Mouse (Mus musculus) naive thymus-derived CD4-positive, alpha-beta T cell, adult 5 months (primary cell): ENCODE data around the gene Tsr3. TPM values are rescaled to one million over a fixed set of nuclear protein-coding genes. Genes with fewer than 3 reads are reported as not detected.

Experiments
- polyA plus RNA-seq: library from polyadenylated mRNA; unstranded; fragments of 100-300 nt; shearing (Covaris generic); gene quantifications from one replicate; pipeline ENCODE4 v1.2.1, GENCODE M21; 2017

Gene Tsr3
- 36.6 TPM for polyA plus RNA-seq

GRCm38 (mm10) chr17:25239695-25240636, at the start of gene Tsr3, which contains the start of gene Gnptg:
Tsr3 (plus strand) TSS chr17:25240170.
Gnptg (minus strand) TSS chr17:25240124.

GRCm38 (mm10) chr17:25256140-25256754, 16.3 kb downstream of the Tsr3 start, which contains the start of gene Baiap3:
Baiap3 (minus strand) TSS chr17:25256364.

GRCm38 (mm10) chr17:25274571-25275346, 34.8 kb downstream of the Tsr3 start, which contains the start of gene Ube2i:
Ube2i (minus strand) TSS chr17:25274622.

Other genes starting within 250 kb of the Tsr3 start
- 13.5 TPM for gene Cramp1l, start 224.4 kb upstream of the Tsr3 start, polyA plus RNA-seq
- 16.4 TPM for gene Ift140, start 224.1 kb upstream of the Tsr3 start, polyA plus RNA-seq
- gene Tmem204, start 156.6 kb upstream of the Tsr3 start, polyA plus RNA-seq = 0.56 TPM
- 24.9 TPM for gene Telo2, start 124.2 kb upstream of the Tsr3 start, polyA plus RNA-seq
- not detected for gene Ptx4, start 119.4 kb upstream of the Tsr3 start, polyA plus RNA-seq
- gene Clcn7, start 106.8 kb upstream of the Tsr3 start, polyA plus RNA-seq = 29.9 TPM
- not detected for gene Ccdc154, start 77.7 kb upstream of the Tsr3 start, polyA plus RNA-seq
- gene Gm38655, start 64.7 kb upstream of the Tsr3 start, polyA plus RNA-seq = not detected
- 17.8 TPM for gene BC003965, start 55.6 kb upstream of the Tsr3 start, polyA plus RNA-seq
- 57.0 TPM for gene Unkl, start 51.8 kb upstream of the Tsr3 start, polyA plus RNA-seq
- gene Gnptg, start within 50 bp of the Tsr3 start, polyA plus RNA-seq = 85.8 TPM
- 2.6 TPM for gene Baiap3, start 16.2 kb downstream of the Tsr3 start, polyA plus RNA-seq
- 587 TPM for gene Ube2i, start 34.5 kb downstream of the Tsr3 start, polyA plus RNA-seq
- gene Prss34, start 58.2 kb downstream of the Tsr3 start, polyA plus RNA-seq = not detected
- not detected for gene Prss28, start 68.5 kb downstream of the Tsr3 start, polyA plus RNA-seq
- gene Prss29, start 78.5 kb downstream of the Tsr3 start, polyA plus RNA-seq = not detected
- gene Tpsab1, start 105.4 kb downstream of the Tsr3 start, polyA plus RNA-seq = not detected
- gene Tpsb2, start 126.1 kb downstream of the Tsr3 start, polyA plus RNA-seq = not detected
- gene Tpsg1, start 129.1 kb downstream of the Tsr3 start, polyA plus RNA-seq = not detected
- gene Cacna1h, start 193.6 kb downstream of the Tsr3 start, polyA plus RNA-seq = not detected
- not detected for gene Tekt4, start 214.4 kb downstream of the Tsr3 start, polyA plus RNA-seq